Mouse (Mus musculus) forebrain, embryonic 10.5 days (tissue): ENCODE data around the gene Gm5592. TPM values are rescaled to one million over a fixed set of nuclear protein-coding genes. Genes with fewer than 3 reads are reported as not detected.
"Not testable (repeated sequence)": the region's sequence is repeated elsewhere in the genome, so short reads cannot be mapped to it uniquely, and the experiment has no call there.

ENCODE experiments used
- DNase-seq: peaks from one replicate; pipeline ENCODE4 v3.0.0-alpha.2; 2017; ENCODE audit warnings: low spot score; ENCODE audit errors: extremely low spot score
- H3K27ac ChIP-seq: fragments of 300-500 bp; sonication (generic); 2 replicates; pipeline ENCODE4 v1.5.1; 2016; ENCODE audit warnings: mild to moderate bottlenecking
- H3K27me3 ChIP-seq: fragments of 300-500 bp; sonication (generic); 2 replicates; pipeline ENCODE4 v1.6.1; 2016; ENCODE audit warnings: mild to moderate bottlenecking; ENCODE audit not compliant: poor library complexity, severe bottlenecking
- H3K36me3 ChIP-seq: fragments of 300-500 bp; sonication (generic); replicated peaks from 2 replicates; pipeline ENCODE4 v1.6.1; 2016; ENCODE audit warnings: mild to moderate bottlenecking, moderate library complexity
- H3K4me1 ChIP-seq: fragments of 300-500 bp; sonication (generic); 2 replicates; pipeline ENCODE4 v1.6.1; 2016
- H3K4me3 ChIP-seq: fragments of 300-500 bp; sonication (generic); 2 replicates; pipeline ENCODE4 v1.5.1; 2016; ENCODE audit warnings: mild to moderate bottlenecking, moderate library complexity
- H3K9me3 ChIP-seq: fragments of 300-500 bp; sonication (generic); 2 replicates; pipeline ENCODE4 v1.6.1; 2016; ENCODE audit warnings: mild to moderate bottlenecking, moderate library complexity
- WGBS: fragments of 180-500 bp; shearing (Covaris S2); methylation state at CpG from one replicate; pipeline ENCODE4 v1.1.7; 2016; 5-methylcytosine and 5-hydroxymethylcytosine counted together
- polyA plus RNA-seq: library from polyadenylated mRNA; unstranded; fragments of >200 nt; fragmentation: Nextera tagmentation; extraction: Ambion mirVana; gene quantifications from 2 replicates; pipeline ENCODE4 v1.2.1, GENCODE M21; 2016

Gene Gm5592
- polyA plus RNA-seq, result not detected in 2 replicates

GRCm38 (mm10) chr7:41153541-41153940 is at the start of gene Gm5592:
TSS of gene Gm5592 (plus strand) at chr7:41153841.
- not testable (repeated sequence) for DNase-seq, H3K4me3 ChIP-seq, H3K27ac ChIP-seq, H3K36me3 ChIP-seq, H3K4me1 ChIP-seq, H3K27me3 ChIP-seq
- peaks cover 31% of the 10 kb centered on the region for H3K9me3 ChIP-seq
- WGBS, result 89% methylated on average over 4 of the region's 4 CpGs

- not testable (repeated sequence) for H3K27ac ChIP-seq, H3K4me3 ChIP-seq, H3K4me1 ChIP-seq, H3K27me3 ChIP-seq, DNase-seq, H3K36me3 ChIP-seq
- 98% methylated on average over 2 of the region's 2 CpGs for WGBS
- H3K9me3 ChIP-seq, result peaks cover 26% of the 10 kb centered on the region
Observed at GRCm38 (mm10) chr7:41155806-41156205, 2.2 kb downstream of the Gm5592 start.

- H3K4me3 ChIP-seq, H3K4me1 ChIP-seq, H3K27me3 ChIP-seq, H3K36me3 ChIP-seq, DNase-seq, H3K27ac ChIP-seq: not testable (repeated sequence)
- WGBS, result no CpG with 5 or more reads among the region's 1 CpGs
- H3K9me3 ChIP-seq, result peaks cover 25% of the 10 kb centered on the region
Observed at GRCm38 (mm10) chr7:41157879-41158278, 4.2 kb downstream of the Gm5592 start.

GRCm38 (mm10) chr7:41158562-41158961 is 4.9 kb downstream of the Gm5592 start:
- H3K36me3 ChIP-seq, H3K27ac ChIP-seq, H3K27me3 ChIP-seq, DNase-seq, H3K4me1 ChIP-seq, H3K4me3 ChIP-seq: not testable (repeated sequence)
- WGBS, result 67% methylated on average over 2 of the region's 2 CpGs
- peaks cover 24% of the 10 kb centered on the region for H3K9me3 ChIP-seq

GRCm38 (mm10) chr7:41193671-41194070 is 40.0 kb downstream of the Gm5592 start:
- no peaks in the 10 kb centered on the region for H3K4me1 ChIP-seq
- peaks cover 19% of the 10 kb centered on the region for H3K9me3 ChIP-seq
- no peak for DNase-seq
- H3K27me3 ChIP-seq, result no peaks in the 10 kb centered on the region
- WGBS, result 73% methylated on average over 4 of the region's 4 CpGs
- H3K27ac ChIP-seq, result no peak overlapping the region
- no peak overlapping the region for H3K4me3 ChIP-seq
- no peaks in the 10 kb centered on the region for H3K36me3 ChIP-seq

Other genes with a start within 250 kb of the Gm5592 start
- gene 4930433I11Rik, start 166.3 kb upstream of the Gm5592 start, polyA plus RNA-seq, result not detected in 2 replicates
- gene Gm4884, start 121.1 kb upstream of the Gm5592 start, polyA plus RNA-seq, result not detected in 2 replicates
- gene AI987944, start 239.5 kb downstream of the Gm5592 start, polyA plus RNA-seq, result 11.5 and 12.9 TPM in 2 replicates